Mouse (Mus musculus) skeletal muscle tissue, adult 2 months (tissue): Measurements from ENCODE around the gene Tmem9b.

Experiments used
- DNase-seq: peaks from one replicate; pipeline ENCODE4 v3.0.0-alpha.2; 2012; ENCODE audit warnings: low read depth, low spot score

Tmem9b gene

GRCm38 (mm10) chr7:109752008-109752925, at the start of gene Tmem9b:
Gene Tmem9b (minus strand): TSS chr7:109752875.
- peak; percentile 63 for DNase-seq

- no peak for DNase-seq
Observed at GRCm38 (mm10) chr7:109800626-109801025, 48.0 kb upstream of the Tmem9b start.

GRCm38 (mm10) chr7:109799168-109799567, 46.5 kb upstream of the Tmem9b start:
- DNase-seq: no peak

- no peak for DNase-seq
Observed at GRCm38 (mm10) chr7:109795564-109795963, 42.9 kb upstream of the Tmem9b start.

- no peak for DNase-seq
Observed at GRCm38 (mm10) chr7:109794556-109794955, 41.9 kb upstream of the Tmem9b start.

- DNase-seq: peak; percentile 27
Observed at GRCm38 (mm10) chr7:109792759-109793158, 40.1 kb upstream of the Tmem9b start.

GRCm38 (mm10) chr7:109790818-109791217, 38.1 kb upstream of the Tmem9b start:
- no peak for DNase-seq

- DNase-seq: no peak
Observed at GRCm38 (mm10) chr7:109787860-109788259, 35.2 kb upstream of the Tmem9b start.

- no peak for DNase-seq
Observed at GRCm38 (mm10) chr7:109783281-109783680, 30.6 kb upstream of the Tmem9b start.

GRCm38 (mm10) chr7:109781470-109782203, 29.0 kb upstream of the Tmem9b start, which contains the start of gene Nrip3:
Gene Nrip3 (minus strand): TSS chr7:109782025.
- DNase-seq: peak; percentile 22

- no peak for DNase-seq
Observed at GRCm38 (mm10) chr7:109781087-109781469, 28.4 kb upstream of the Tmem9b start.

- no peak for DNase-seq
Observed at GRCm38 (mm10) chr7:109772251-109772650, 19.6 kb upstream of the Tmem9b start.

- DNase-seq: no peak
Observed at GRCm38 (mm10) chr7:109768699-109769383, 16.2 kb upstream of the Tmem9b start.

- DNase-seq: no peak
Observed at GRCm38 (mm10) chr7:109767575-109768350, 15.1 kb upstream of the Tmem9b start.

GRCm38 (mm10) chr7:109764009-109764408, 11.3 kb upstream of the Tmem9b start:
- DNase-seq: no peak

GRCm38 (mm10) chr7:109756291-109756690, 3.6 kb upstream of the Tmem9b start:
- no peak for DNase-seq

GRCm38 (mm10) chr7:109754034-109754433, 1.4 kb upstream of the Tmem9b start:
- DNase-seq: no peak

- no peak for DNase-seq
Observed at GRCm38 (mm10) chr7:109751427-109752007, 1.2 kb downstream of the Tmem9b start.

- no peak for DNase-seq
Observed at GRCm38 (mm10) chr7:109747747-109748146, 4.9 kb downstream of the Tmem9b start.

- DNase-seq: no peak
Observed at GRCm38 (mm10) chr7:109741703-109742102, 11.0 kb downstream of the Tmem9b start.

GRCm38 (mm10) chr7:109741060-109741459, 11.6 kb downstream of the Tmem9b start:
- DNase-seq: no peak
